Mouse (Mus musculus) adrenal gland, adult 18-20 months (tissue): ENCODE results near the gene Apoo. TPM values are rescaled to one million over a fixed set of nuclear protein-coding genes. Genes with fewer than 3 reads are reported as not detected.
"Not testable (repeated sequence)": the region's sequence is repeated elsewhere in the genome, so short reads cannot be mapped to it uniquely, and the experiment has no call there.

Experiments
- DNase-seq, 2 experiments: peaks; one replicate each; pipeline ENCODE4 v3.0.0; 2021 to 2022; ENCODE audit warnings: low spot score in 2 of 2
- long read RNA-seq, 2 experiments: library from polyadenylated mRNA; stranded (forward); transcript quantifications; one replicate each; pipeline ENCODE4 v2.0.0; 2021
- total RNA-seq, 2 experiments: library from RNA; stranded (reverse); gene quantifications; 1 replicate in 1 of 2; 2 replicates in 1 of 2; pipeline ENCODE4 v1.2.3; 2021

The Apoo gene
- total RNA-seq = 100 to 1,000 TPM in 1 of 2 experiments, 10 to 100 TPM in 1; 57.0 to 109 TPM
- long read RNA-seq, experiment 1, transcript Apoo-204 (9 exons, 784 nt) = major isoform, 13 of 16 reads
- long read RNA-seq, experiment 1, partial matches to known transcripts = 0 of 16 reads
- long read RNA-seq, experiment 1, other reads (novel, unspliced or antisense) = 1 of 16 reads
- long read RNA-seq, experiment 2, transcript Apoo-204 (9 exons, 784 nt) = major isoform, 28 of 41 reads
- long read RNA-seq, experiment 2, partial matches to known transcripts = 5 of 41 reads
- long read RNA-seq, experiment 2, other reads (novel, unspliced or antisense) = 4 of 41 reads

- DNase-seq = peak; percentile 92
Observed at GRCm38 (mm10) chrX:94366670-94367241, at the start of gene Apoo, which contains the start of gene Fam90a1b. Gene Apoo, plus strand, starts transcription at chrX:94367117. Gene Fam90a1b, minus strand, starts transcription at chrX:94366777.

GRCm38 (mm10) chrX:94321036-94321902 lies 45.6 kb upstream of the Apoo start:
- no peak for DNase-seq

- DNase-seq = not testable (repeated sequence)
Observed at GRCm38 (mm10) chrX:94343638-94344037, 23.3 kb upstream of the Apoo start.

GRCm38 (mm10) chrX:94365381-94365925 lies 1.5 kb upstream of the Apoo start:
- DNase-seq = no peak

GRCm38 (mm10) chrX:94366029-94366428 lies 888 bp upstream of the Apoo start:
- DNase-seq = peak in 1 of 2 experiments; percentile 2

GRCm38 (mm10) chrX:94367248-94367647 lies 331 bp downstream of the Apoo start:
- DNase-seq = peak in 1 of 2 experiments; percentile 20

- DNase-seq = no peak
Observed at GRCm38 (mm10) chrX:94378734-94379133, 11.8 kb downstream of the Apoo start.

GRCm38 (mm10) chrX:94408975-94409374 lies 42.1 kb downstream of the Apoo start:
- DNase-seq = no peak

GRCm38 (mm10) chrX:94420210-94420609 lies 53.3 kb downstream of the Apoo start:
- DNase-seq = no peak

GRCm38 (mm10) chrX:94431548-94432375 lies 64.8 kb downstream of the Apoo start:
- DNase-seq = no peak

GRCm38 (mm10) chrX:94445427-94445826 lies 78.5 kb downstream of the Apoo start:
- not testable (repeated sequence) for DNase-seq

GRCm38 (mm10) chrX:94446021-94446420 lies 79.1 kb downstream of the Apoo start:
- DNase-seq = not testable (repeated sequence)

- DNase-seq = not testable (repeated sequence)
Observed at GRCm38 (mm10) chrX:94450047-94450881, 83.3 kb downstream of the Apoo start.

GRCm38 (mm10) chrX:94459346-94459745 lies 92.4 kb downstream of the Apoo start:
- no peak for DNase-seq

- DNase-seq = not testable (repeated sequence)
Observed at GRCm38 (mm10) chrX:94461513-94461912, 94.6 kb downstream of the Apoo start.

GRCm38 (mm10) chrX:94462604-94463429 lies 95.9 kb downstream of the Apoo start:
- not testable (repeated sequence) for DNase-seq
